Mouse (Mus musculus) ES-Bruce4 (cell line): ENCODE results near the gene Trim56. TPM values are rescaled to one million over a fixed set of nuclear protein-coding genes. Genes with fewer than 3 reads are reported as not detected.
A peak's percentile ranks its signal among the peaks of the same experiment; 100 is the strongest.

Source experiments
- H3K27ac ChIP-seq: 2 replicates; pipeline ENCODE4 v1.5.1; 2012; ENCODE audit warnings: low read length, inconsistent platforms; ENCODE audit not compliant: insufficient read depth
- H3K27me3 ChIP-seq: 2 replicates; pipeline ENCODE4 v1.6.1; 2012; ENCODE audit warnings: mild to moderate bottlenecking, low read length, inconsistent platforms; ENCODE audit not compliant: control insufficient read depth, poor library complexity, insufficient read depth, severe bottlenecking
- H3K36me3 ChIP-seq: 2 replicates; pipeline ENCODE4 v1.6.1; 2012; ENCODE audit warnings: inconsistent platforms, mild to moderate bottlenecking, low read length, moderate library complexity; ENCODE audit not compliant: control insufficient read depth, poor library complexity, insufficient read depth, severe bottlenecking
- H3K4me1 ChIP-seq: one replicate; pipeline ENCODE4 v1.8.1; 2011; ENCODE audit warnings: low read length; ENCODE audit not compliant: control insufficient read depth, insufficient read depth
- H3K4me3 ChIP-seq: 2 replicates; pipeline ENCODE4 v1.5.1; 2011; ENCODE audit warnings: low read depth, mild to moderate bottlenecking, low read length
- H3K9ac ChIP-seq: 2 replicates; pipeline ENCODE4 v1.6.1; 2012; ENCODE audit warnings: low read depth, mild to moderate bottlenecking, inconsistent platforms; ENCODE audit not compliant: poor library complexity, severe bottlenecking
- H3K9me3 ChIP-seq: replicated peaks from 2 replicates; pipeline ENCODE4 v1.6.1; 2012; ENCODE audit warnings: mild to moderate bottlenecking, low read length, inconsistent platforms; ENCODE audit not compliant: control insufficient read depth, poor library complexity, insufficient read depth, severe bottlenecking
- CTCF ChIP-seq: IDR thresholded peaks from one replicate; pipeline ENCODE4 v1.8.1; 2011; ENCODE audit warnings: low read depth, low read length
- EP300 ChIP-seq: IDR thresholded peaks from 2 replicates; pipeline ENCODE4 v1.6.1; 2011; ENCODE audit warnings: low read depth, low read length; ENCODE audit not compliant: insufficient read depth
- POLR2A ChIP-seq: IDR thresholded peaks from one replicate; pipeline ENCODE4 v1.8.1; 2011; ENCODE audit warnings: low read length; ENCODE audit not compliant: insufficient read depth
- polyA plus RNA-seq: library from polyadenylated mRNA; stranded (reverse); fragments of >200 nt; gene quantifications from 2 replicates; pipeline ENCODE4 v1.2.4, GENCODE M21; 2011; ENCODE audit warnings: low read depth; ENCODE audit not compliant: missing spikeins, insufficient read depth, insufficient read length

The Trim56 gene
- polyA plus RNA-seq, 1 experiment, result 16.1 TPM

GRCm38 (mm10) chr5:137095135-137095534, 20.9 kb downstream of the Trim56 start:
- TF ChIP-seq CTCF, result no peak
- TF ChIP-seq EP300, result no peak
- TF ChIP-seq POLR2A, result no peak
- H3K27me3 ChIP-seq, result no peaks in the 10 kb centered on the region
- no peaks in the 10 kb centered on the region for H3K9me3 ChIP-seq
- no peak overlapping the region for H3K27ac ChIP-seq
- no peaks in the 10 kb centered on the region for H3K36me3 ChIP-seq
- no peaks in the 10 kb centered on the region for H3K4me1 ChIP-seq
- H3K9ac ChIP-seq, result no peak overlapping the region
- H3K4me3 ChIP-seq, result no peak overlapping the region

GRCm38 (mm10) chr5:137093720-137094119, 22.3 kb downstream of the Trim56 start:
- H3K9ac ChIP-seq, result no peak overlapping the region
- H3K36me3 ChIP-seq, result no peaks in the 10 kb centered on the region
- TF ChIP-seq POLR2A (no peak), EP300 (no peak), CTCF (no peak)
- no peak overlapping the region for H3K4me3 ChIP-seq
- H3K4me1 ChIP-seq, result no peaks in the 10 kb centered on the region
- H3K27me3 ChIP-seq, result no peaks in the 10 kb centered on the region
- H3K27ac ChIP-seq, result no peak overlapping the region
- H3K9me3 ChIP-seq, result no peaks in the 10 kb centered on the region

DNA sequence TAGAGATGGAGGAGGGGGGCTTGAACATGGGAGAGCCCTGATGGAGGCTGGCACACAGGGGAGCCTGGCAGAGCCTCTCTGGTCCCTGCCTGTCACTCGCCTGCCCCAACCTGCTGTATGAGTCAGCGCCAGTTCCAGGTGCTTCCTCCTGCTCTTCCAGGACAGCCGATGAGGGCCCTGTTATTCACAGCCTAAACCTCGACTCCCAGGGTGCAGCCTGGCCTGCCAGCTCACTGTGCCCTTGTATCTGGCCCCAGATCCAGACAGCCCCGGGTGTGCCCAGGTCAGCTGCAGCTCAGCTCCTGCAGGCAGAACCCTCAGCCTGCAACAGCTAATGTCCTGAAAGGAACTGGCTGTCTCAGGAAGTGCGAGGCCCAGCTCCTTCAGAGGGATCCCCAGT, 24.4 kb downstream of the Trim56 start:
- Histone ChIP-seq H3K4me1 (no peaks in the 10 kb centered on the region), H3K9me3 (no peaks in the 10 kb centered on the region), H3K9ac (no peak overlapping the region), H3K27ac (no peak overlapping the region), H3K4me3 (no peak overlapping the region), H3K27me3 (no peaks in the 10 kb centered on the region), H3K36me3 (no peaks in the 10 kb centered on the region)
- TF ChIP-seq CTCF, result no peak
- TF ChIP-seq EP300, result no peak
- TF ChIP-seq POLR2A, result no peak

GRCm38 (mm10) chr5:137090870-137091269, 25.1 kb downstream of the Trim56 start:
- H3K27ac ChIP-seq, result no peak overlapping the region
- no peak overlapping the region for H3K9ac ChIP-seq
- H3K36me3 ChIP-seq, result no peaks in the 10 kb centered on the region
- no peak for TF ChIP-seq POLR2A
- TF ChIP-seq CTCF, result no peak
- no peak for TF ChIP-seq EP300
- H3K4me1 ChIP-seq, result no peaks in the 10 kb centered on the region
- no peaks in the 10 kb centered on the region for H3K9me3 ChIP-seq
- no peak overlapping the region for H3K4me3 ChIP-seq
- H3K27me3 ChIP-seq, result no peaks in the 10 kb centered on the region

DNA sequence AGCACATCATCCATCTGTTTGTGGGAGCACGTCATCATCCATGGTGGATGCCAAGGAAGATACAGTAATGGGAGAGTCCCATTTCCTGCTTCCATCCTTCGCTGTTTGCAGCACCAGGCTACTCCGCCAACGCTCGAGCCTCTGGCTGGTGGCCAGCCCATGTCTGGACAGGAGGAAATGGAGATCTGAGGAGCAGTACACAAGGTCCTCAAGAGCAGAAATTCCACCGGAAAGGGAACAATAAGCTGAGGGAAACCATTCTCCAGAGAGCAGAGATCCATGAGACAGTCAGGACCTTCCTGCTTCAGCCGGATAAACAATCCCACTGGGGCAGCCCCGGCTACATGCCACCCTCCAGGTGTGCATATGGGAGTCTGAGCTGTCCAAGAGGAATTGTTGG, 28.6 kb downstream of the Trim56 start:
- Histone ChIP-seq H3K9ac (no peak overlapping the region), H3K27me3 (no peaks in the 10 kb centered on the region), H3K36me3 (no peaks in the 10 kb centered on the region), H3K4me3 (no peak overlapping the region), H3K4me1 (no peaks in the 10 kb centered on the region), H3K9me3 (no peaks in the 10 kb centered on the region), H3K27ac (no peak overlapping the region)
- TF ChIP-seq EP300, result no peak
- no peak for TF ChIP-seq CTCF
- no peak for TF ChIP-seq POLR2A

- Histone ChIP-seq H3K27me3 (no peaks in the 10 kb centered on the region), H3K27ac (0 out of 2 replicates have a peak overlapping the region, but pooled peaks have one; percentile 12)
- no peak for TF ChIP-seq POLR2A
- TF ChIP-seq CTCF, result no peak
- no peak for TF ChIP-seq EP300
Measured at GRCm38 (mm10) chr5:137085731-137086130, 30.3 kb downstream of the Trim56 start.

More at GRCm38 (mm10) chr5:137085731-137086130, 30.3 kb downstream of the Trim56 start:
- Histone ChIP-seq H3K4me3 (no peak overlapping the region), H3K9ac (no peak overlapping the region), H3K4me1 (no peaks in the 10 kb centered on the region), H3K36me3 (no peaks in the 10 kb centered on the region), H3K9me3 (no peaks in the 10 kb centered on the region)
